12 mouse cellular contexts compared by ENCODE assay signal in the genomic region with DNA sequence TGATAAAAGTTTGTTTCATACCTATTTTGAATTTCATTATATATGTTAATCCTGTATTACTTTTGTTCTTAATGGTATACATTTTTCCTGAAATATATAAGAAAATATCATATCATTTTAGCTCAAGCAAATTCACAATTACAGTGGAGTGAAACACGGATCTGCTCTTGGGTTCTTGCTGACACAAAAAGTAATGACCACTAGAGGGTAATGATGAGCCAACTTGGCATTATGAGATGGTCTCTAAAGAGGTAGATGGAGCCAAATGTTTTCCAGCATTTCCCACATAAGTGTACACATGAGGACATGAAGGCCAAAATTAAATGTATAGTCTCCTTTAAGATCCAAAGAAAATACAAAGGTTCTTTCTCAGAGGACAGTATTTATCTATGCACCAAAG. TPM values are rescaled to one million over a fixed set of nuclear protein-coding genes. Genes with fewer than 3 reads are reported as not detected.
DNase-seq lines count a peak whose midpoint lies in the region; ATAC-seq and TF ChIP-seq lines count a peak whose summit lies in the region.
"Had no signal": no experiment of that assay in that cellular context is flagged by ENCODE, and none has a peak within 500 bp of the region (broad histone marks: within the 10 kb centered on the region; RNA-seq: fewer than 3 reads in every experiment).

No protein-coding gene starts in this region.

- ATAC-seq in midbrain, embryonic 14.5 days (ENCODE audit: low FRiP score, low TSS enrichment) = no peak
- no peak for ATAC-seq in stomach, postnatal 0 days (ENCODE audit: low FRiP score, low TSS enrichment)
- no peak for ATAC-seq in megakaryocyte progenitor cell, adult 5-6 weeks (replicated peaks; ENCODE audit: poor library complexity)
- ATAC-seq: forebrain, embryonic 16.5 days had no signal

- TF ChIP-seq CTCF in stomach, postnatal 0 days (IDR thresholded peaks at IDR 0.05; ENCODE audit: low read depth) = peak; percentile 75

- peak; percentile 23 to 30 for DNase-seq in heart, postnatal 10 days
- DNase-seq in heart, postnatal 4 days = no peak
- DNase-seq in midbrain, embryonic 14.5 days = peak; percentile 76
- DNase-seq in midbrain, embryonic 10.5 days (ENCODE audit: low spot score) = no peak
- DNase-seq in brain, embryonic 18.5 days (ENCODE audit: low read depth, low spot score) = peak; percentile 22
- no peak for DNase-seq in stomach, postnatal 0 days (ENCODE audit: low spot score)
- no peak for DNase-seq in c-Kit-positive CD71-positive TER-119-positive erythroid progenitor cells, embryonic 14.5 days (ENCODE audit: low spot score)
- DNase-seq: adrenal gland, postnatal 25 days had no signal

- no peak overlapping the region for H3K4me2 ChIP-seq in midbrain, embryonic 14.5 days (ENCODE audit: low read length)
- H3K4me2 ChIP-seq in stomach, postnatal 0 days (replicated peaks; ENCODE audit: low read depth) = no peak overlapping the region

- H3K27me3 ChIP-seq in midbrain, embryonic 14.5 days (ENCODE audit: control insufficient read depth, insufficient read depth, low read length) = no peaks in the 10 kb centered on the region
- 0 out of 2 replicates have a peak, but pooled peaks cover 6% of the 10 kb centered on the region for H3K27me3 ChIP-seq in midbrain, embryonic 10.5 days (ENCODE audit: low read depth, poor library complexity, severe bottlenecking)
- H3K27me3 ChIP-seq in stomach, postnatal 0 days (ENCODE audit: control insufficient read depth, insufficient read depth, low read length) = no peaks in the 10 kb centered on the region

- 10% methylated on average over 1 of the region's 1 CpGs for WGBS in midbrain, embryonic 14.5 days
- WGBS in midbrain, embryonic 10.5 days = 15% methylated on average over 1 of the region's 1 CpGs
- WGBS in stomach, postnatal 0 days = 5% methylated on average over 1 of the region's 1 CpGs

- H3K27ac ChIP-seq in midbrain, embryonic 14.5 days (replicated peaks; ENCODE audit: low read depth, low read length) = no peak overlapping the region
- no peak overlapping the region for H3K27ac ChIP-seq in midbrain, embryonic 10.5 days (replicated peaks)
- no peak overlapping the region for H3K27ac ChIP-seq in stomach, postnatal 0 days (replicated peaks)

- 0 out of 2 replicates have a peak, but pooled peaks cover 8% of the 10 kb centered on the region for H3K4me1 ChIP-seq in midbrain, embryonic 14.5 days (ENCODE audit: control insufficient read depth, insufficient read depth, low read length)
- no peaks in the 10 kb centered on the region for H3K4me1 ChIP-seq in midbrain, embryonic 10.5 days
- H3K4me1 ChIP-seq in stomach, postnatal 0 days (replicated peaks; ENCODE audit: control insufficient read depth, insufficient read depth) = no peaks in the 10 kb centered on the region

- TF ChIP-seq EP300 in stomach, postnatal 0 days (optimal IDR thresholded peaks at IDR 0.05) = no peak

- intact Hi-C loops in heart, postnatal 10 days (cut with DNase I) = loop anchor here (2.0 to 10.0 kb wide), 3 partner anchors 32 to 700 kb away; no protein-coding TSS in a partner anchor

- H3K36me3 ChIP-seq in midbrain, embryonic 14.5 days (ENCODE audit: control insufficient read depth, insufficient read depth, low read length) = no peaks in the 10 kb centered on the region
- H3K36me3 ChIP-seq in midbrain, embryonic 10.5 days = no peaks in the 10 kb centered on the region
- H3K36me3 ChIP-seq in stomach, postnatal 0 days (ENCODE audit: control insufficient read depth, insufficient read depth, low read length) = no peaks in the 10 kb centered on the region

- no peak overlapping the region for H3K4me3 ChIP-seq in midbrain, embryonic 14.5 days (replicated peaks; ENCODE audit: low read depth, low read length)
- H3K4me3 ChIP-seq in midbrain, embryonic 10.5 days = no peak overlapping the region
- no peak overlapping the region for H3K4me3 ChIP-seq in stomach, postnatal 0 days (ENCODE audit: low read depth, low read length)
- H3K4me3 ChIP-seq: myocyte had no signal

- H3K9ac ChIP-seq in midbrain, embryonic 14.5 days (replicated peaks; ENCODE audit: low read length) = no peak overlapping the region
- no peak overlapping the region for H3K9ac ChIP-seq in stomach, postnatal 0 days (ENCODE audit: low read length)

- H3K9me3 ChIP-seq in midbrain, embryonic 14.5 days (ENCODE audit: control insufficient read depth, low read length) = no peaks in the 10 kb centered on the region
- H3K9me3 ChIP-seq in midbrain, embryonic 10.5 days (replicated peaks) = peaks cover 3% of the 10 kb centered on the region; the same call in 1 of the 2 replicates
- no peaks in the 10 kb centered on the region for H3K9me3 ChIP-seq in stomach, postnatal 0 days (ENCODE audit: control insufficient read depth, low read length)

RNA-seq across cellular contexts. Expression of gene Olfr12, which starts 3.1 kb away (rescaled TPM):
- total RNA-seq in heart, postnatal 10 days (2021) = not detected
- not detected for total RNA-seq in heart, postnatal 4 days (2021)
- polyA plus RNA-seq in midbrain, embryonic 14.5 days (2014; fragmentation: Nextera tagmentation; extraction: Ambion mirVana) = not detected in 2 replicates
- polyA plus RNA-seq in midbrain, embryonic 10.5 days (2016; fragmentation: Nextera tagmentation; extraction: Ambion mirVana) = not detected in 2 replicates
- polyA plus RNA-seq in stomach, postnatal 0 days (2015; fragmentation: Nextera tagmentation; extraction: Ambion mirVana) = 0.02 TPM in 1 of 2 replicates, not detected in the other
- total RNA-seq in megakaryocyte progenitor cell, adult 5-6 weeks (2015) = not detected in 2 replicates
- total RNA-seq in megakaryocyte progenitor cell, adult 5-6 weeks (2017) = not detected in 2 replicates
- total RNA-seq: adrenal gland, postnatal 25 days; left cerebral cortex, postnatal 36 days had no signal
- polyA plus RNA-seq: forebrain, embryonic 16.5 days; myocyte had no signal

RNA-seq across cellular contexts. Expression of gene Olfr1410, which starts 8.9 kb away (rescaled TPM):
- total RNA-seq in heart, postnatal 10 days (2021) = not detected
- total RNA-seq in heart, postnatal 4 days (2021) = not detected
- polyA plus RNA-seq in midbrain, embryonic 14.5 days (2014; fragmentation: Nextera tagmentation; extraction: Ambion mirVana) = not detected in 2 replicates
- not detected in 2 replicates for polyA plus RNA-seq in midbrain, embryonic 10.5 days (2016; fragmentation: Nextera tagmentation; extraction: Ambion mirVana)
- polyA plus RNA-seq in stomach, postnatal 0 days (2015; fragmentation: Nextera tagmentation; extraction: Ambion mirVana) = not detected in 2 replicates
- not detected in 2 replicates for total RNA-seq in megakaryocyte progenitor cell, adult 5-6 weeks (2015)
- not detected in 2 replicates for total RNA-seq in megakaryocyte progenitor cell, adult 5-6 weeks (2017)
- total RNA-seq: adrenal gland, postnatal 25 days; left cerebral cortex, postnatal 36 days had no signal
- polyA plus RNA-seq: forebrain, embryonic 16.5 days; myocyte had no signal

RNA-seq across cellular contexts. Expression of gene Olfr1411, which starts 20.3 kb away (rescaled TPM):
- not detected for total RNA-seq in heart, postnatal 10 days (2021)
- total RNA-seq in heart, postnatal 4 days (2021) = not detected
- not detected in 2 replicates for polyA plus RNA-seq in midbrain, embryonic 14.5 days (2014; fragmentation: Nextera tagmentation; extraction: Ambion mirVana)
- not detected in 2 replicates for polyA plus RNA-seq in midbrain, embryonic 10.5 days (2016; fragmentation: Nextera tagmentation; extraction: Ambion mirVana)
- not detected in 2 replicates for polyA plus RNA-seq in stomach, postnatal 0 days (2015; fragmentation: Nextera tagmentation; extraction: Ambion mirVana)
- total RNA-seq in megakaryocyte progenitor cell, adult 5-6 weeks (2015) = not detected in 2 replicates
- not detected in 2 replicates for total RNA-seq in megakaryocyte progenitor cell, adult 5-6 weeks (2017)
- total RNA-seq: adrenal gland, postnatal 25 days; left cerebral cortex, postnatal 36 days had no signal
- polyA plus RNA-seq: forebrain, embryonic 16.5 days; myocyte had no signal

RNA-seq across cellular contexts. Expression of gene Cops9, which starts 27.3 kb away (rescaled TPM):
- total RNA-seq in heart, postnatal 10 days (2021) = 100 to 1,000 TPM; 221 to 231 TPM
- total RNA-seq in heart, postnatal 4 days (2021) = 100 to 1,000 TPM; 198 to 214 TPM
- polyA plus RNA-seq in midbrain, embryonic 14.5 days (2014; fragmentation: Nextera tagmentation; extraction: Ambion mirVana) = 536 and 755 TPM in 2 replicates
- 368 and 378 TPM in 2 replicates for polyA plus RNA-seq in midbrain, embryonic 10.5 days (2016; fragmentation: Nextera tagmentation; extraction: Ambion mirVana)
- polyA plus RNA-seq in stomach, postnatal 0 days (2015; fragmentation: Nextera tagmentation; extraction: Ambion mirVana) = 375 and 396 TPM in 2 replicates
- total RNA-seq in megakaryocyte progenitor cell, adult 5-6 weeks (2015) = 149 and 186 TPM in 2 replicates
- 108 and 180 TPM in 2 replicates for total RNA-seq in megakaryocyte progenitor cell, adult 5-6 weeks (2017)

RNA-seq across cellular contexts. Expression of gene Olfr1412, which starts 28.9 kb away (rescaled TPM):
- total RNA-seq in heart, postnatal 10 days (2021) = not detected
- not detected for total RNA-seq in heart, postnatal 4 days (2021)
- not detected in 2 replicates for polyA plus RNA-seq in midbrain, embryonic 14.5 days (2014; fragmentation: Nextera tagmentation; extraction: Ambion mirVana)
- polyA plus RNA-seq in midbrain, embryonic 10.5 days (2016; fragmentation: Nextera tagmentation; extraction: Ambion mirVana) = not detected in 2 replicates
- polyA plus RNA-seq in stomach, postnatal 0 days (2015; fragmentation: Nextera tagmentation; extraction: Ambion mirVana) = not detected in 2 replicates
- not detected in 2 replicates for total RNA-seq in megakaryocyte progenitor cell, adult 5-6 weeks (2015)
- total RNA-seq in megakaryocyte progenitor cell, adult 5-6 weeks (2017) = not detected in 2 replicates
- total RNA-seq: adrenal gland, postnatal 25 days; left cerebral cortex, postnatal 36 days had no signal
- polyA plus RNA-seq: forebrain, embryonic 16.5 days; myocyte had no signal

Comparison
In these comparisons a context has a peak if more than half of its experiments do, and no peak if none do; other contexts are left out.
1. DNase-seq: peak in heart, postnatal 10 days (2 of 2), midbrain, embryonic 14.5 days (single experiment) and brain, embryonic 18.5 days (single experiment); none in heart, postnatal 4 days (single experiment), midbrain, embryonic 10.5 days (single experiment), stomach, postnatal 0 days (single experiment) and c-Kit-positive CD71-positive TER-119-positive erythroid progenitor cells, embryonic 14.5 days (single experiment).